Mouse (Mus musculus) hematopoietic stem cell, adult 5-6 weeks (primary cell): ENCODE measurements at regions not wholly inside any gene's neighbourhood (a gene's known extent, or its start where the extent isn't known, plus 50 kb on each side); places are given as distances from the start of the nearest gene placed in this dataset.

Experiments used
- ATAC-seq, 2 experiments: fragments of 125-278 bp in 1 of 2; replicated peaks in 1 of 2; 2 replicates each; pipeline ENCODE4 v1.8.0; 2016 to 2017; ENCODE audit warnings: inconsistent platforms in 2 of 2, mild to moderate bottlenecking in 2 of 2, moderate number of reproducible peaks in 2 of 2, low read depth in 1 of 2, moderate TSS enrichment in 1 of 2; ENCODE audit not compliant: low FRiP score in 2 of 2, poor library complexity in 2 of 2, severe bottlenecking in 2 of 2, insufficient read depth in 1 of 2, low TSS enrichment in 1 of 2

- ATAC-seq: no peak
These were observed 63.0 kb downstream of the Kbtbd8 start for GRCm38 (mm10) chr6:95179993-95180392.

DNA sequence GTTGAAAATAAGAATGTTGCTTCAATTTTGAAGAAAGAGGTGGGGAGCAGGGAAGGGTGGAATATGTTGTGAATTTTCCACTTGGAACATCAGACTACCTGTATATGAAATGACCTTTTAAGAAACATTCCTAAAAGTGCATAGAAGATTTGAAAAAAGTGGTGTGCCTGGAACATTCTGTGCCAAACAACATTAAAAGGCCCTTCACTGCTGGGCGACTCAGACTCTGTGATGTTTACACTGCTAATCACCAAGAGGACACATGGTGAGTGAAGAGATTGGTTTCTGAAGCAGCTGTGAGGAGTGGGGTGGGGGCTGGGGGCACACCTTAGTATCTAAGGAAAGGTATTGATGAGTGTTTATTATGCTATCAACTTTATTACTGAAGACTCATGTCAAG is 65.2 kb downstream of the Kbtbd8 start:
- no peak for ATAC-seq

DNA sequence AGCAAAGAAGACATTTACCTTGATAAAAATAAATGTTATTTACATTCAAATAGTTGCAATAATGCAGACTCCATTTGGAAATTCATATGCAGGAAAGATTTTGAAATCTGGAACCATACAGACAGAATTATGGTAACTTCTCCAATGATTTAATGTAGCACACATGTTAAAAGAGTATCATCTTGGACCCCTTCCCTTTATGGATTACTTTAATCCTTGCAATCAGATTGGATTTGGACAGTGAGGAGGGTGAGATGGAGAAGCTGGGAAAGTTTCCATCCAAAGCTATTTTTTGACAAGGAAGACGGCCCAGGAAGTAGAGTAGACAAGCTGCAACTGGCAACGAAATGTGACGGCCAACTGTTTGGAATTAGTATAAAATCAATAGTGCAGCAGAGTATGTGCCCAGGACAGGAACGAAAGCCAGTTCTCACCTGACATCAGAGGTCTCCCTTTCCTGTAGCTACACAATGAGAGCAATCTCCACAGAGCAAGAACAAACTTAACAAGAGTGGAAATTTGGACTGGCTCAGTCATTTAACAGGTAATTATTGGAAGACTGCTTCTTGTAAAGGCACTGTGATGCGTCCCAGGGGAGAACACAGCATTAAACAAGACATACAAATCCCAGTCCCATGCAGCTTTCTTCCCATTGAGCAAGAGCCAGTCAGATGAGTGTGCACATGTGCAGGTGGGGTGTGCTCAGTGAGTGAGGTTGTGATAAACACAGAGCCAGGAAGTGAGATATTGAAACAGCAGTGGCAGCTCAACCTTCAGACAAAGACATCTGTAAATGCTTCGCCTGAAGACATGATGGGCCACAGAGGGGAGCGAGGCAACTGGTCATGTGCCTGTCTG is 68.3 kb downstream of the Kbtbd8 start:
- no peak for ATAC-seq

DNA sequence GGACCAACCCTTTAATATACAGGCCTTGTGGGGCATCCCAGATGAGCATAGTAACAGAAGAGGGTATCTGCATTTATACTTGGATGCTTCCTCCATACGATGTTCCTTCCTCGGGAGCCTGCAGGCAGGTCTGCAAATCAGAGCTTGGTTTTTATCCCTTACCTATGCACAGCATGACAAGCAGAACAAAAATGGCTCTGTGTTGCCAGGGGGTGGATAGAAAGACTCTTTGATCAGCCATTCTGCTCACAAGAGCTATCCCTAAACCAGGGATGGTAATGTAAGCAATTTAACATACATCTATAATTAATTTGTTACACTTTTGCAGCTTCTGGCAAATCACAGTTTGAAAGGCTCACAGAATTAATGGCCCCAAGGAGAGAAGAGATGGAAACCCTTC is 79.6 kb downstream of the Kbtbd8 start:
- no peak for ATAC-seq

DNA sequence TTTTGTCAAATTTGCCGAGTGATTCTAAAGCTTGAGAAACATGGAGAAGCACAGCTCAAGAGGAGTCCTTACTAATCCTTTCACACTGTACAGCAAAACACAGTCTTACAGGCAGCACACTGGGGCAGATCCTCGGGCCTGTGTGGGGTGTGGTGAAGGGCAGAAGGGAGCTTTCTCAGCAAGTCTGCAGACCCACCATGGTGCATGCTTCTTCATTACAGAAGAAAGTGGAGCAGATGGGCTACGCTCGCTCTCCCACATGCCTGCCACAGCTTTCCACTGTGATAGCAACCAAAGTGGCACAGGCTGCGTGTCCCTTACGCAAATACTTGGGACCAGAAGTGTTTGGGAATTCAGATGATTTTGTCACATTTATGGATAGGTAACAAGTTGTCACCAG is 81.6 kb downstream of the Kbtbd8 start:
- ATAC-seq: no peak

DNA sequence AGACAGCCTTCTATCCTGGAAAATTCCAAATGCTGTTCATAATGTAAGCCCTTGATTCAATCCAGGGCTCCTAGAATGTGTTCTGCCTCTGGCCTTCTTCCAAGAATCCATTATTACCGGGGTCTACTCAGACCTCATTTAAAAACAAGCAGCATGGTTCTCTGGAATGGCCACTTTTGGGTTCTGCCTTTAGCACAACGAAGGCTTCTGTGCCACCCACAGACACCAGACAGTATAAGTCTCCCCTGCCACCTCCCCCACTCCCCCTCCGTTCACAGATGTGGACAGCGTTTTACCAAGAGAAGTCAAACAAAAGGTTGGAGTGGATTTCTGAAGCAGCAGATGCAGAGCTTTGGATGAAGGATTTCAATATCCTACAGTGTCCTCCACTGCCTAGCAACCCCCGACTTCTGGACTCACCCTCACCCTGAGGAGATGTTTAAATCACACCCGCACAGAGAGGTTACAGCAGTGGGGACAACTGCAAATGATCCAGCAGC is 85.3 kb downstream of the Kbtbd8 start:
- no peak for ATAC-seq

- no peak for ATAC-seq
These were observed 85.9 kb downstream of the Kbtbd8 start for GRCm38 (mm10) chr6:95202978-95203377.

DNA sequence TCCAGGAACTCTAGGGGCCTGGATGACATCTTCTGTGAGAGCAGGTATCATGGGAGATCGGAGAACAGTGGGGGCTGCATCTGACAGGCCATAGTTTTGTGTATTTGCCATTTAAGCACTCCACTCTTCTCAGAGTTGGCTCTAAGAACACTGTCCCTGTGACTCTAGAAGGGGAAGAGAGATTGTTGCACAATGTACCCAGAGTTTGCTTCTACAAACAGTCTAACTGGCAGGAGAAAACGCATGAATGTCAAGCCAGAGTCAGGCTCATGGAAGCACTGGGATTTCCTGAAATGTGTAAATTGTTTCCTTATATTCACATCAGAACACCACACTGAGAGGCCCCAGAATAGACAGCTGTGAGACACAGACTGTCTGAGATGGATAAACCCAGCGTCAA is 87.2 kb downstream of the Kbtbd8 start:
- no peak for ATAC-seq

- no peak for ATAC-seq
These were observed 90.0 kb downstream of the Kbtbd8 start for GRCm38 (mm10) chr6:95207063-95207462.

DNA sequence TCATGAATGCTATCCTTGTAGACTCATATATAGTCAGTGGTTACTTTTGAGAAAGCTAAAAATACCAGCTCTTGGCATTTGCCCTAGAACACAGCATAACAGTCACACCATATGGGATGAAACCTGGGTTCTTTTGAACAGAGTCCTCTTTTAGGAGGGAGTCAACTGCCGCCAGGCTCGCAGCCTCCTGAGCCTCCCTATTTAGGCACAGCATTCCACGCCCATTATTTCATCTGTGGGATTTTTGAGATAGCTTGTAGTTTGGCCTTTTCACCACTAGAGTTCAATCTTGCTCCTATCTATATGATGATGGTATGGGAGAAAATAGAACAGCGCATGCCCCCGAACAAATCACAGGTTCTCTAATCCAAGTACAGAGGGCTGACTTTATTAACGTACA is 100.4 kb downstream of the Kbtbd8 start:
- ATAC-seq: no peak

- no peak for ATAC-seq
These were observed 101.8 kb downstream of the Kbtbd8 start for GRCm38 (mm10) chr6:95218830-95219229.

- ATAC-seq: peak; percentile 72 to 85; a peak in 3 of 4 replicates
These were observed 98.4 kb upstream of the Gm10234 start for GRCm38 (mm10) chr6:95223537-95223936.

GRCm38 (mm10) chr6:95229885-95230284 is 92.0 kb upstream of the Gm10234 start:
- no peak for ATAC-seq

GRCm38 (mm10) chr6:95234712-95235111 is 87.2 kb upstream of the Gm10234 start:
- no peak for ATAC-seq

- ATAC-seq: no peak
These were observed 78.3 kb upstream of the Gm10234 start for GRCm38 (mm10) chr6:95243657-95244056.

DNA sequence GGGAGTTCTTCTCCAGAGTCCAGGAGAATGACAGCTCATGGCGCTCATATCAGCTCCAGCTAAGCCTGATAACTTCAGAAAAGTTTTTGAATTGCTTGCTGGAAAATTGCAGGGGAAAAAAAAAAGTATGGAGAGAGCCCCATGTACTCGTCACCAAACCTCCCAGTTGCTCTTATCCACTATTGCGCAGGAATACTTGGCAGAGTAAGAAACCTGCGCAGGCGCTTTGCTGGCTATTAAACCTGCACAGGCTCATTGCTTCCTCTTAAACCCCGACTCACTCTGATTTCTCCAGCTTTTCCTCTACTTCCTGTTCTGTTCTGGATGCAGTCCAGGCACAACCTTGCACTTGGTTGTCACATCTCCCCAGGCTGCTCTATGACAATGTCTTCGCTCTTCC is 77.0 kb upstream of the Gm10234 start:
- ATAC-seq: no peak

DNA sequence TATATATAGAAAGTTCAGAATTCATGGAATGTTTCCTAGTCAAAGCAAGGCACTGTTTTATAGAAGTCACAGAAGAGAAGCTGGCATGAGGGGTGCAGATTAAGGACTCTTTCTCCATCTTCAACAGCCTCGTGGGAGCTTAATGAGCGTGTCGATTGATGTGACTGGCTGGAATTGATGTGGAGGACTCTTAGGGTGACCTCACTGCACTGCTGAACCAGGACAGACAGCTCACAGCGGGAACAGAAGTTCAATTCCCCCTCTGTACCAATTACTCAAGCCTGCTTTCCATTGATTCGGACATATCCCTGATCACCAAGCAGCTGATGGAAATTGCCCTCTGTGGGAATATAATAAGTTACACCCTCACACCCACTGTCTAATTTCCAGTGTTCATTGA is 65.6 kb upstream of the Gm10234 start:
- no peak for ATAC-seq

- no peak for ATAC-seq
These were observed 60.9 kb upstream of the Gm10234 start for GRCm38 (mm10) chr6:95261001-95261400.
